Mouse (Mus musculus) MEL (cell line): ENCODE data around the gene Ror2. TPM values are rescaled to one million over a fixed set of nuclear protein-coding genes. Genes with fewer than 3 reads are reported as not detected.

Experiments
- DNase-seq: peaks from one replicate; pipeline ENCODE4 v3.0.0; 2011; ENCODE audit warnings: low read depth, low spot score
- H3K27ac ChIP-seq: 2 replicates; pipeline ENCODE4 v1.5.1; 2012; ENCODE audit warnings: low read depth, mild to moderate bottlenecking, control low read depth, low read length, moderate library complexity; ENCODE audit not compliant: control insufficient read depth
- H3K27me3 ChIP-seq, 2 experiments: fragments of 150-350 bp in 1 of 2; sonication (generic) in 1 of 2; 2 replicates each; pipeline ENCODE4 v1.6.1; 2012; ENCODE audit warnings: low read length in 2 of 2, mild to moderate bottlenecking in 2 of 2, improper control_type of control experiment in 1 of 2, moderate library complexity in 1 of 2; ENCODE audit not compliant: insufficient read depth in 2 of 2, control insufficient read depth in 1 of 2
- H3K36me3 ChIP-seq, 2 experiments: 2 replicates each; pipeline ENCODE4 v1.6.1; 2012 to 2014; ENCODE audit warnings: low read length in 2 of 2, improper control_type of control experiment in 1 of 2, inconsistent platforms in 1 of 2, mild to moderate bottlenecking in 1 of 2; ENCODE audit not compliant: insufficient read depth in 2 of 2, control insufficient read depth in 1 of 2
- H3K4me1 ChIP-seq, 2 experiments: fragments of 150-350 bp in 1 of 2; sonication (generic) in 1 of 2; 2 replicates each; pipeline ENCODE4 v1.6.1; 2012; ENCODE audit warnings: low read length in 2 of 2, improper control_type of control experiment in 1 of 2, mild to moderate bottlenecking in 1 of 2; ENCODE audit not compliant: insufficient read depth in 2 of 2, control insufficient read depth in 1 of 2
- H3K4me3 ChIP-seq, 2 experiments: fragments of 150-350 bp in 1 of 2; sonication (generic) in 1 of 2; 2 replicates each; pipeline ENCODE4 v1.5.1; 2012; ENCODE audit warnings: low read depth in 2 of 2, low read length in 2 of 2, mild to moderate bottlenecking in 2 of 2, moderate library complexity in 2 of 2, control low read depth in 1 of 2, improper control_type of control experiment in 1 of 2; ENCODE audit not compliant: control insufficient read depth in 1 of 2, insufficient read depth in 1 of 2
- H3K79me2 ChIP-seq: 2 replicates; pipeline ENCODE4 v1.6.1; 2012; ENCODE audit warnings: mild to moderate bottlenecking, low read length, moderate library complexity; ENCODE audit not compliant: control insufficient read depth, poor library complexity, insufficient read depth
- H3K9ac ChIP-seq: 2 replicates; pipeline ENCODE4 v1.6.1; 2012; ENCODE audit warnings: low read depth, mild to moderate bottlenecking, control low read depth, low read length, moderate library complexity; ENCODE audit not compliant: control insufficient read depth, poor library complexity, severe bottlenecking
- H3K9me3 ChIP-seq: fragments of 150-350 bp; sonication (generic); replicated peaks from 2 replicates; pipeline ENCODE4 v1.6.1; 2012; ENCODE audit warnings: mild to moderate bottlenecking, low read length, improper control_type of control experiment, moderate library complexity; ENCODE audit not compliant: insufficient read depth
- CHD1 ChIP-seq: IDR thresholded peaks from 2 replicates; pipeline ENCODE4 v1.6.1; 2012; ENCODE audit warnings: low read depth, mild to moderate bottlenecking, inconsistent platforms, low read length, improper control_type of control experiment
- CTCF ChIP-seq, 3 experiments: IDR thresholded peaks in 2 of 3; conservative IDR thresholded peaks in 1 of 3; 2 replicates each; pipeline ENCODE4 v1.5.1; 2011 to 2012; ENCODE audit warnings: low read length in 3 of 3, low read depth in 2 of 3, mild to moderate bottlenecking in 2 of 3, improper control_type of control experiment in 1 of 3, inconsistent platforms in 1 of 3, mixed read lengths in 1 of 3, moderate library complexity in 1 of 3; ENCODE audit not compliant: control insufficient read depth in 1 of 3, insufficient read depth in 1 of 3, poor library complexity in 1 of 3, severe bottlenecking in 1 of 3
- E2F4 ChIP-seq: IDR thresholded peaks from 2 replicates; pipeline ENCODE4 v1.6.1; 2011; ENCODE audit warnings: low read depth, low read length, improper control_type of control experiment, borderline replicate concordance
- ELF1 ChIP-seq: IDR thresholded peaks from 2 replicates; pipeline ENCODE4 v1.6.1; 2014; ENCODE audit warnings: low read depth, mild to moderate bottlenecking, inconsistent platforms, low read length, improper control_type of control experiment, moderate library complexity
- EP300 ChIP-seq, 2 experiments: IDR thresholded peaks; 2 replicates each; pipeline ENCODE4 v1.6.1; 2011; ENCODE audit warnings: improper control_type of control experiment in 2 of 2, low read length in 2 of 2, low read depth in 1 of 2, mild to moderate bottlenecking in 1 of 2
- ETS1 ChIP-seq: IDR thresholded peaks from 2 replicates; pipeline ENCODE4 v1.6.1; 2012; ENCODE audit warnings: low read depth, mild to moderate bottlenecking, inconsistent platforms, low read length, improper control_type of control experiment, moderate library complexity
- GABPA ChIP-seq: IDR thresholded peaks from 2 replicates; pipeline ENCODE4 v1.6.1; 2012; ENCODE audit warnings: low read depth, mild to moderate bottlenecking, inconsistent platforms, low read length, improper control_type of control experiment, moderate library complexity
- HCFC1 ChIP-seq: IDR thresholded peaks from 2 replicates; pipeline ENCODE4 v1.6.1; 2012; ENCODE audit warnings: low read depth, mild to moderate bottlenecking, inconsistent platforms, low read length, improper control_type of control experiment, moderate library complexity
- JUND ChIP-seq: IDR thresholded peaks from 2 replicates; pipeline ENCODE4 v1.6.1; 2011; ENCODE audit warnings: low read depth, mild to moderate bottlenecking, improper control_type of control experiment, low read length
- MYB ChIP-seq: IDR thresholded peaks from 2 replicates; pipeline ENCODE4 v1.6.1; 2011; ENCODE audit warnings: mild to moderate bottlenecking, low read depth, low read length, improper control_type of control experiment
- NELFE ChIP-seq: IDR thresholded peaks from 2 replicates; pipeline ENCODE4 v1.6.1; 2011; ENCODE audit warnings: low read depth, low read length, improper control_type of control experiment
- NRF1 ChIP-seq: IDR thresholded peaks from 2 replicates; pipeline ENCODE4 v1.6.1; 2014; ENCODE audit warnings: low read depth, mild to moderate bottlenecking, inconsistent platforms, low read length, improper control_type of control experiment, moderate library complexity; ENCODE audit not compliant: poor library complexity, insufficient read depth, severe bottlenecking
- POLR2A ChIP-seq, 2 experiments: IDR thresholded peaks; 2 replicates each; pipeline ENCODE4 v1.6.1; 2011 to 2012; ENCODE audit warnings: low read length in 2 of 2, mild to moderate bottlenecking in 2 of 2, control low read depth in 1 of 2, improper control_type of control experiment in 1 of 2, low read depth in 1 of 2, moderate library complexity in 1 of 2; ENCODE audit not compliant: control insufficient read depth in 1 of 2, insufficient read depth in 1 of 2, poor library complexity in 1 of 2
- POLR2AphosphoS5 ChIP-seq: IDR thresholded peaks from 2 replicates; pipeline ENCODE4 v1.6.1; 2012; ENCODE audit warnings: low read depth, borderline replicate concordance, mild to moderate bottlenecking, inconsistent platforms, low read length, moderate library complexity, mixed read lengths
- RAD21 ChIP-seq: IDR thresholded peaks from 2 replicates; pipeline ENCODE4 v1.6.1; 2011; ENCODE audit warnings: mild to moderate bottlenecking, low read depth, low read length, improper control_type of control experiment
- SIN3A ChIP-seq: IDR thresholded peaks from 2 replicates; pipeline ENCODE4 v1.6.1; 2012; ENCODE audit warnings: low read length, improper control_type of control experiment, inconsistent platforms
- SMC3 ChIP-seq: IDR thresholded peaks from 2 replicates; pipeline ENCODE4 v1.6.1; 2011; ENCODE audit warnings: low read depth, low read length, improper control_type of control experiment
- TBP ChIP-seq: IDR thresholded peaks from 2 replicates; pipeline ENCODE4 v1.8.0; 2011; ENCODE audit warnings: low read depth, low read length, improper control_type of control experiment
- TCF12 ChIP-seq: IDR thresholded peaks from 2 replicates; pipeline ENCODE4 v1.6.1; 2014; ENCODE audit warnings: low read depth, mild to moderate bottlenecking, inconsistent platforms, low read length, improper control_type of control experiment, moderate library complexity
- UBTF ChIP-seq: IDR thresholded peaks from 2 replicates; pipeline ENCODE4 v1.6.1; 2012; ENCODE audit warnings: low read depth, mild to moderate bottlenecking, inconsistent platforms, low read length, improper control_type of control experiment, moderate library complexity, borderline replicate concordance; ENCODE audit not compliant: insufficient read depth
- USF1 ChIP-seq: IDR thresholded peaks from 2 replicates; pipeline ENCODE4 v1.6.1; 2014; ENCODE audit warnings: low read depth, mild to moderate bottlenecking, inconsistent platforms, low read length, improper control_type of control experiment, moderate library complexity
- ZMIZ1 ChIP-seq: IDR thresholded peaks from 2 replicates; pipeline ENCODE4 v1.6.1; 2012; ENCODE audit warnings: low read depth, mild to moderate bottlenecking, inconsistent platforms, low read length, improper control_type of control experiment, moderate library complexity
- polyA plus RNA-seq, 2 experiments: library from polyadenylated mRNA; stranded (reverse) in 1 of 2; unstranded in 1 of 2; fragments of >175 nt in 1 of 2; fragments of >200 nt in 1 of 2; gene quantifications; 2 replicates each; pipeline versions ENCODE4 v1.2.1 to v1.2.4; 2012; ENCODE audit warnings: low replicate concordance in 2 of 2, low read depth in 1 of 2; ENCODE audit not compliant: insufficient read length in 2 of 2, insufficient read depth in 1 of 2, missing spikeins in 1 of 2
- total RNA-seq: library from RNA; depleted of rRNA; stranded (reverse); fragments of 300-350 nt; gene quantifications from 2 replicates; pipeline ENCODE4 v1.2.3, GENCODE M21; 2012

Ror2 gene
- total and polyA plus RNA-seq, 3 experiments = not detected

- Histone ChIP-seq H3K36me3 (no peaks in the 10 kb centered on the region), H3K9me3 (no peaks in the 10 kb centered on the region), H3K4me3 (no peak overlapping the region), H3K9ac (no peak overlapping the region), H3K79me2 (no peaks in the 10 kb centered on the region), H3K27me3 (no peaks in the 10 kb centered on the region), H3K4me1 (no peaks in the 10 kb centered on the region), H3K27ac (no peak overlapping the region)
- DNase-seq = no peak
- TF ChIP-seq EP300 (IDR thresholded peaks at IDR 0.05; ENCODE audit: low read depth in 1 of 2, low read length in 2 of 2) = no peak
- no peak for TF ChIP-seq USF1
- no peak for TF ChIP-seq CTCF (IDR thresholded peaks at IDR 0.05 in 2 of 3, conservative IDR thresholded peaks at IDR 0.05 in 1 of 3; ENCODE audit: control insufficient read depth in 1 of 3, insufficient read depth in 1 of 3, low read depth in 2 of 3, low read length in 3 of 3, poor library complexity in 1 of 3, severe bottlenecking in 1 of 3)
- no peak for TF ChIP-seq GABPA
- TF ChIP-seq ZMIZ1 = no peak
- no peak for TF ChIP-seq MYB
- TF ChIP-seq SIN3A = no peak
- TF ChIP-seq HCFC1 = no peak
- no peak for TF ChIP-seq NRF1
These were observed 85.8 kb downstream of the Ror2 start for GRCm38 (mm10) chr13:53200121-53200520.

- Histone ChIP-seq H3K9ac (no peak overlapping the region), H3K27ac (no peak overlapping the region), H3K27me3 (no peaks in the 10 kb centered on the region), H3K36me3 (no peaks in the 10 kb centered on the region), H3K4me3 (no peak overlapping the region), H3K9me3 (no peaks in the 10 kb centered on the region), H3K4me1 (no peaks in the 10 kb centered on the region), H3K79me2 (no peaks in the 10 kb centered on the region)
- no peak for TF ChIP-seq ZMIZ1
- TF ChIP-seq NELFE = no peak
- TF ChIP-seq POLR2A (IDR thresholded peaks at IDR 0.05; ENCODE audit: control insufficient read depth in 1 of 2, insufficient read depth in 1 of 2, low read depth in 1 of 2, low read length in 2 of 2, poor library complexity in 1 of 2) = no peak
- no peak for TF ChIP-seq UBTF
- no peak for TF ChIP-seq E2F4
- TF ChIP-seq CHD1 = no peak
- no peak for TF ChIP-seq SIN3A
- TF ChIP-seq, all 39 proteins: peak for 0
- DNase-seq = no peak
These were observed 86.7 kb downstream of the Ror2 start for GRCm38 (mm10) chr13:53199262-53199661.

DNA sequence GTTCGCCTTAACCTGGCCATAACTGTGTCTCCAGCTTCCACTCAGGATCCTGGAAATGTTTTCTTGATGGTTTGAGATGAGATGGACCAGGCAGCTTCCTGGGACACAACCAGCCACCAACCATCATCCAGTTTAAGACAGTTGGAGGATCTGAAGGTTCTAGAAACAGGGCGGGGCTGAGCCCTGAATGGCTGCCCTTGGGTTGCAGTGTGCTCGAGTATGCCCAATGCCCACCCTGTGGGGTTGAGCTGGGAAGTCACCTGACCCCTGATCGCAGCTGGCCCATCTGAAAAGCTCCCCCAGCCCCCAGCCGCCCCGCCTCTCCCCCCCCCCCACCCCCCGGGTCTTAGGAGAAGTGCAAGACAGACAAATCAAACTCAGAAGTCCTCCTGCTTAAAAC, 89.2 kb downstream of the Ror2 start:
- Histone ChIP-seq H3K9ac (no peak overlapping the region), H3K27me3 (no peaks in the 10 kb centered on the region), H3K36me3 (no peaks in the 10 kb centered on the region), H3K27ac (no peak overlapping the region), H3K4me1 (no peaks in the 10 kb centered on the region), H3K79me2 (no peaks in the 10 kb centered on the region), H3K4me3 (no peak overlapping the region), H3K9me3 (no peaks in the 10 kb centered on the region)
- DNase-seq = no peak
- no peak for TF ChIP-seq ETS1
- no peak for TF ChIP-seq JUND
- TF ChIP-seq TBP = no peak
- TF ChIP-seq UBTF = no peak
- TF ChIP-seq MYB = no peak
- no peak for TF ChIP-seq SMC3
- TF ChIP-seq RAD21 = no peak
- TF ChIP-seq TCF12 = no peak
- TF ChIP-seq ZMIZ1 = no peak
- no peak for TF ChIP-seq ELF1
- TF ChIP-seq POLR2AphosphoS5 = no peak
- TF ChIP-seq NRF1 = no peak
- TF ChIP-seq SIN3A = no peak
- no peak for TF ChIP-seq CTCF (IDR thresholded peaks at IDR 0.05 in 2 of 3, conservative IDR thresholded peaks at IDR 0.05 in 1 of 3; ENCODE audit: control insufficient read depth in 1 of 3, insufficient read depth in 1 of 3, low read depth in 2 of 3, low read length in 3 of 3, poor library complexity in 1 of 3, severe bottlenecking in 1 of 3)
